Mouse (Mus musculus) Patski (cell line): ENCODE measurements around the gene Trim63. TPM values are rescaled to one million over a fixed set of nuclear protein-coding genes. Genes with fewer than 3 reads are reported as not detected.
"Not testable (repeated sequence)": the region's sequence is repeated elsewhere in the genome, so short reads cannot be mapped to it uniquely, and the experiment has no call there.

Experiments
- ATAC-seq: fragments of 100-300 bp; one replicate; pipeline ENCODE4 v1.8.0; 2021
- CTCF ChIA-PET: fragments of 350-600 bp; sonication (Branson Sonifier 250); formaldehyde crosslinking; loops from one replicate; lab custom pipeline; 2022; ENCODE audit warnings: inconsistent platforms; lab: Charles Lee
- POLR2A ChIA-PET: fragments of 350-600 bp; sonication (Branson Sonifier 250); formaldehyde crosslinking; loops from one replicate; lab custom pipeline; 2022; ENCODE audit warnings: antibody characterized with exemption, inconsistent platforms; lab: Charles Lee
- DNase-seq: peaks from one replicate; pipeline ENCODE4 v3.0.0-alpha.2; 2011; ENCODE audit warnings: low read depth, low spot score
- H3K27me3 ChIP-seq: fragments of 371-371 bp; one replicate; pipeline ENCODE4 v1.5.1; 2021
- CTCF ChIP-seq: fragments of 100-300 bp; IDR thresholded peaks from one replicate; pipeline ENCODE4 v1.5.1; 2021
- in situ Hi-C: fragments of 300-500 bp; cut with MboI; formaldehyde crosslinking; loops from 3 replicates; pipeline ENCODE4 v1.11.1; 2018; ENCODE audit warnings: low pct_unique_long_range_greater_than_20kb, mixed read lengths
- polyA plus RNA-seq: library from polyadenylated mRNA; unstranded; gene quantifications from one replicate; pipeline ENCODE4 v1.2.3, GENCODE M21; 2021

Gene Trim63
- polyA plus RNA-seq, 1 experiment from 2014 or later: 0.36 TPM

- no peak for TF ChIP-seq CTCF
- in situ Hi-C loops: no loop called here
- ATAC-seq (no peak), DNase-seq (no peak)
- H3K27me3 ChIP-seq: no peaks in the 10 kb centered on the region
- POLR2A ChIA-PET: no interaction called here
- CTCF ChIA-PET: interaction anchor here (0.9 kb wide), 1 partner anchor 31 kb away, joined by 3 read pairs; no protein-coding TSS in a partner anchor
Observed at GRCm38 (mm10) chr4:134330281-134330680, 15.4 kb downstream of the Trim63 start.

- in situ Hi-C loops, POLR2A ChIA-PET, CTCF ChIA-PET, H3K27me3 ChIP-seq, ATAC-seq, DNase-seq: not testable (repeated sequence)
Observed at GRCm38 (mm10) chr4:134341231-134341630, 26.3 kb downstream of the Trim63 start.

GRCm38 (mm10) chr4:134342213-134342779 is 27.4 kb downstream of the Trim63 start:
- H3K27me3 ChIP-seq: no peaks in the 10 kb centered on the region
- CTCF ChIA-PET: no interaction called here
- POLR2A ChIA-PET: no interaction called here
- no peak for ATAC-seq
- no peak for DNase-seq
- no peak for TF ChIP-seq CTCF
- in situ Hi-C loops: no loop called here

GRCm38 (mm10) chr4:134343071-134344031 is 28.4 kb downstream of the Trim63 start, which contains the start of gene Slc30a2:
Gene Slc30a2, plus strand, starts transcription at chr4:134343181.
- DNase-seq (no peak), ATAC-seq (no peak)
- TF ChIP-seq CTCF: no peak
- ChIA-PET CTCF (no interaction called here), POLR2A (no interaction called here)
- in situ Hi-C loops: no loop called here
- H3K27me3 ChIP-seq: no peaks in the 10 kb centered on the region

- H3K27me3 ChIP-seq: no peaks in the 10 kb centered on the region
- no peak for DNase-seq
- ChIA-PET POLR2A (no interaction called here), CTCF (no interaction called here)
- no peak for TF ChIP-seq CTCF
- ATAC-seq: no peak
- in situ Hi-C loops: no loop called here
Observed at GRCm38 (mm10) chr4:134344620-134345019, 29.7 kb downstream of the Trim63 start.

- no peak for ATAC-seq
- DNase-seq: no peak
- in situ Hi-C loops: no loop called here
- CTCF ChIA-PET: no interaction called here
- no peak for TF ChIP-seq CTCF
- POLR2A ChIA-PET: interaction anchor here (1.1 kb wide), 1 partner anchor 10 kb away, joined by 4 read pairs; no protein-coding TSS in a partner anchor
- H3K27me3 ChIP-seq: no peaks in the 10 kb centered on the region
Observed at GRCm38 (mm10) chr4:134345802-134346201, 30.9 kb downstream of the Trim63 start.

GRCm38 (mm10) chr4:134348078-134348477 is 33.2 kb downstream of the Trim63 start:
- H3K27me3 ChIP-seq: no peaks in the 10 kb centered on the region
- DNase-seq (no peak), ATAC-seq (no peak)
- ChIA-PET POLR2A (no interaction called here), CTCF (no interaction called here)
- in situ Hi-C loops: no loop called here
- no peak for TF ChIP-seq CTCF

- in situ Hi-C loops: no loop called here
- POLR2A ChIA-PET: no interaction called here
- H3K27me3 ChIP-seq: no peaks in the 10 kb centered on the region
- no peak for TF ChIP-seq CTCF
- DNase-seq: no peak
- CTCF ChIA-PET: no interaction called here
- ATAC-seq: no peak
Observed at GRCm38 (mm10) chr4:134348545-134348944, 33.6 kb downstream of the Trim63 start.

- ChIA-PET CTCF (interaction anchor here (2.7 kb wide), 1 partner anchor 57 kb away, joined by 8 read pairs; no protein-coding TSS in a partner anchor), POLR2A (no interaction called here)
- TF ChIP-seq CTCF: no peak
- in situ Hi-C loops: no loop called here
- H3K27me3 ChIP-seq: no peaks in the 10 kb centered on the region
- ATAC-seq: no peak
- no peak for DNase-seq
Observed at GRCm38 (mm10) chr4:134349829-134350228, 34.9 kb downstream of the Trim63 start.

GRCm38 (mm10) chr4:134350641-134351040 is 35.7 kb downstream of the Trim63 start:
- in situ Hi-C loops: no loop called here
- CTCF ChIA-PET: interaction anchor here (2.7 kb wide), 1 partner anchor 58 kb away, joined by 8 read pairs; no protein-coding TSS in a partner anchor
- TF ChIP-seq CTCF: no peak

More at GRCm38 (mm10) chr4:134350641-134351040, 35.7 kb downstream of the Trim63 start:
- H3K27me3 ChIP-seq: no peaks in the 10 kb centered on the region
- POLR2A ChIA-PET: interaction anchor here (0.6 kb wide), 1 partner anchor 144 kb away, joined by 8 read pairs; no protein-coding TSS in a partner anchor
- no peak for DNase-seq
- ATAC-seq: no peak
